Mouse (Mus musculus) thymus, adult 2 months (tissue): ENCODE measurements around the gene Opn1mw.

Experiments used
- CTCF ChIP-seq: fragments of 200-500 bp; IDR thresholded peaks from 2 replicates; pipeline ENCODE4 v1.5.1; 2012; ENCODE audit warnings: mild to moderate bottlenecking, control low read depth, low read length, moderate library complexity, borderline replicate concordance; ENCODE audit not compliant: control insufficient read depth, poor library complexity, insufficient read depth; ENCODE audit errors: extremely low read depth
- POLR2A ChIP-seq: fragments of 200-500 bp; IDR thresholded peaks from 2 replicates; pipeline ENCODE4 v1.6.1; 2012; ENCODE audit warnings: mild to moderate bottlenecking, low read length, control low read depth, moderate library complexity; ENCODE audit not compliant: control insufficient read depth, poor library complexity, insufficient read depth; ENCODE audit errors: extremely low read depth

GRCm38 (mm10) chrX:74108747-74109146 lies 18.5 kb upstream of the Opn1mw start:
- TF ChIP-seq CTCF, result no peak
- TF ChIP-seq POLR2A, result no peak
